Mouse (Mus musculus) ovary, postnatal 10 days (tissue): Measurements from ENCODE around the gene Foxq1.

ENCODE experiments used
- DNase-seq: peaks from one replicate; pipeline ENCODE4 v3.0.0; 2022; ENCODE audit warnings: low spot score

Gene Foxq1

GRCm38 (mm10) chr13:31555834-31556233, at the start of gene Foxq1:
TSS of gene Foxq1 (plus strand) at chr13:31556134.
- DNase-seq = no peak

- DNase-seq = no peak
Measured at GRCm38 (mm10) chr13:31506494-31507167, 49.3 kb upstream of the Foxq1 start.

GRCm38 (mm10) chr13:31515261-31515660, 40.7 kb upstream of the Foxq1 start:
- no peak for DNase-seq

GRCm38 (mm10) chr13:31518411-31518886, 37.5 kb upstream of the Foxq1 start:
- DNase-seq = peak; percentile 15

DNA sequence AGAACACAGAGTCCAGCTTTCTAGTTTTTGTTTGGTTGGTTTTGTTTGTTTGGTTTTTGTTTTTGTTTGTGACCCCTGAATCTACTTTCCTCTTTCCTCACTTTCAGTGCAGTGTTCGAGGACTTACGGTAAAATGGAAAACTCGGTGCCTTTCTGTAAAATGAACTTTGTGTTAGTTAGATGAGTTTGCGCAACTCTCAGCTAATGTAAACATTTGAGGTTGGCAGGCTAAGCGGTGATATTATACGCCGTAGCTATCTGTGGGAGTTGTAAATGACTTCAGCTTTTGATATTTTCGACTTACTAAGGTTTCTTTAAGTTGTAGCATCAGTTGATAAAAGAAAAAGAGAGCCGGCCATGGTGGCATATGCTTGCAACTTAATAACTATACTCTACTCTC, 37.0 kb upstream of the Foxq1 start:
- DNase-seq = no peak

GRCm38 (mm10) chr13:31524976-31525375, 31.0 kb upstream of the Foxq1 start:
- DNase-seq = no peak

DNA sequence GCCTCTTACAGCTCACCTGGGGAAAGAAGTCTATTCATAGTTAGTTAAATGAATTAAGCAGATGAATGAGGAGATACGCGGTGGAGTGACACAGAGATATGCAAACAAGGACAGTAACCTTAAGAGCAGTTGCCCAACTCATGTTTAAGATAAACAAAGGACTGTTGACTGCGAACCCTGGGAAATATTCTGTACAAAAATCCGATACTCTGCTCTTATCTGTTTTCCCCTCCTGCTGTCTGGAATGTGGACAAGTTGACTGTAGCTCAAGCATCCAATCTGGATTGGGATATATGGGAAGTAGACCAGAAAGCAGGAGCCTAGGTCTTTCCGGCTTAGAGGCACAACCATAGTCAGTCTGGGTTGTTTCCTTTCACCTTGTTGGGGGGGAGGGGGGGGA, 24.7 kb upstream of the Foxq1 start:
- DNase-seq = no peak

DNA sequence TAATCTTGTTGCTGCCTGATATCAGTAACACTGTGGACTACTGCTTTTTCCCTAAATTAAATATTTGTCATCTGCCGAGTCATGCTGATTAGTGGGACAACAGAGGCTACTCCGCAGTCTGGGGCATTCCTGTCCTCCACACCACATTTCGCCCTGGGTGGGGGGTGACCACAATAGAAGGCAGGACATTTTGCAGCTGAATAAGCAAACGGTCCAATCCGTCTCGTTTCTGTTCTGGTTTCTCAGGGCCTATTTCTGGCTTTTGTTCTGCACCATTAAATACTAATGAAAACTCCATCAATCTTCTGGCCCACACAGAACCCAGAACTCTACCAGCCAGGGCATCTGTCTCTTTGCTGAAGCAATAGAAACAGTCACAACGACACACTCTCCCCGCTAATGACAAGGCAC, 24.3 kb upstream of the Foxq1 start:
- no peak for DNase-seq

GRCm38 (mm10) chr13:31534726-31535125, 21.2 kb upstream of the Foxq1 start:
- DNase-seq = no peak

DNA sequence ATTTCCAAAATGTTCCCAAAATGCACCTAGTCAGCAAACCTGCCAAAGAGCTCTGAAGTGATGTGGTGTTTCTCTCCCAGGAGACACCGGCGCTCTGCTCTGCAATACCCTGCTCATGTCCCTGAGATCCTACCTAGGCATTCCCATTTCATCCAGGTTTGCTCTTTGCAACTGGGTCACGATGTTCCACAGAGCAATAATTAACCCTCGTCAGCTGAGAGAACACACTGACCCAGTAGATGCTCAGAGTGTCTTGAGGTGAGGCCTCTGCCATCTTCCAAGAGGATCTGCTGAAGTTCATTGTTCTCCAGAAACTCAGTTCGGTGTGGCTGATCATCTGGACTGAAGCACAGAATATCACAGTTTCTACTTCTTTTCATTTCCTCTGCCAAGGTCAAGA, 12.9 kb upstream of the Foxq1 start:
- no peak for DNase-seq

DNA sequence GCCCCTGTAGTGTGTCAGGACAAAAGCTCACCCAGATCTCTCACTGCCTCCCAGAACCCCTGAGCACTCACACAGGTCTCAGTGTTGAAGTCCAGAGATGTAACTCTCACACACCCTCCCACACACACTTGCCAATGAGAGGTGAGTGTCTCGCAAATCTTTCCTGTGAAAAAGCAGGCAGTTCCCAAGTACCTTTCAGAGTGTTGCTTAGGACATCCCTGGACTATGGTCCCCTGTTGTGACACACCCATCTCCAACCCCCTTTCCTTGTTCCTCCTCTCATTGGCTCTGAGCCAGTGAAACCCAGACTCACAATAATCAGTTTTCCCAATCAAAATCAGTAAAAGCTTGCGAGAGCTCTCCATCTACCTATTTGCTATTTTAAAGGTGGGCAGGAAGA, 9.2 kb upstream of the Foxq1 start:
- no peak for DNase-seq

DNA sequence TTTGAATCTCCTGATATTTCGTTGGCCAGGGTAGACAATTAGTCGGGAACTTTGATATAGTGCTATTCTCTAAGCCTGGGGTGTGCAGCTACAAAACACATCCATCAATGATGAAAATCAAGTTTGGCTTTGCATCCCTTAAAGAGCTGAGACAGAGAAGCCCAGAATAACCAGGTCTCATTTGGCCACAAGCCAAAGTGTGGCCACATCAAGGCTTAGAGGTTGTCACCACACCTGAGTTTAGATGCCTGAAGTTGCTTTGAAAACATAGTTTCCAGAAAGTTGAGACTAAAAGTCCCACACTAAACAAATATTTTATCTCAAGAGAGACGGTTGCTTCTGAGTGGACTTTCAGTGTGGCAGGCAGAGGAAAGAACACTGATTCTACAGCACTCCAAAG, 8.7 kb upstream of the Foxq1 start:
- DNase-seq = no peak

GRCm38 (mm10) chr13:31547610-31548009, 8.3 kb upstream of the Foxq1 start:
- DNase-seq = no peak

GRCm38 (mm10) chr13:31556964-31557767, 1.2 kb downstream of the Foxq1 start:
- DNase-seq = no peak

DNA sequence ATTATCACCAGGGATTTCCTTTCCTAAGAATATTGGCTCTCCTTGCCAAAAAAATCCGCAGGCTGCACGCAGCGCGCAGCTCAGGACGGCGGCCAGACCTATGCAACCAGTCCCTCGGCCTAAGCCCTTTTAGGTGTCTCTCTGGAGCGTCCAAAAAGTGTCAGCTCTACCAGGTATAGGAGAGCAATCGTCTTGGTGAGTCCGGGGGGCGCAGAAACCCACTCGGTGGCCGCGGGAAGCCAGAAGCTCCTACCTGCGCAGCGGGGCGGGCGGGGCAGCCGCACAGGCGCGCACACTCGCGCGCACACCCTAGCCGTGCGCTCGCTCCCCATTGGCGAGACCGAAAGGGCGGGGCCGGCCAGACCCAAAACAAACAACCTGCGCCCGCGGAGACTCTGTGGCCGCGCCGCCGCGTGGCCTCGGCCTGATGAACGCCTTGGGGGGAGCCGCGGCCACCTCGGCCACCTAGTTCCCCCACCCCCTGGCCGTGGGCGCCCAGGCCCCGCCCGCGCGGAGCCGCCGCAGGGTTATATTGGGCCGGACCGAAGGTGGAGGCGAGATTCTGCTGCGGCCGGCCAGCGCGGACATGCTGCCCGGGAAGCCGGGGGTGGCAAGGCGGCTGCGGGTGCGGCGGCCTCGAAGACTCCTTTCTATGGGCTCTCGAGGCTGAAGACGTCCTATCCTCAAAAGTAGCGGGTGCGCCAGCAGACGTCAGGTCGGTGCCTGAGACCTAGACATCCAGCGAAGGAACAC, 2.0 kb downstream of the Foxq1 start:
- DNase-seq = peak; percentile 20

GRCm38 (mm10) chr13:31558521-31559418, 2.8 kb downstream of the Foxq1 start, which contains the start of gene A530084C06Rik:
TSS of gene A530084C06Rik (minus strand) at chr13:31559333.
- peak; percentile 18 for DNase-seq

DNA sequence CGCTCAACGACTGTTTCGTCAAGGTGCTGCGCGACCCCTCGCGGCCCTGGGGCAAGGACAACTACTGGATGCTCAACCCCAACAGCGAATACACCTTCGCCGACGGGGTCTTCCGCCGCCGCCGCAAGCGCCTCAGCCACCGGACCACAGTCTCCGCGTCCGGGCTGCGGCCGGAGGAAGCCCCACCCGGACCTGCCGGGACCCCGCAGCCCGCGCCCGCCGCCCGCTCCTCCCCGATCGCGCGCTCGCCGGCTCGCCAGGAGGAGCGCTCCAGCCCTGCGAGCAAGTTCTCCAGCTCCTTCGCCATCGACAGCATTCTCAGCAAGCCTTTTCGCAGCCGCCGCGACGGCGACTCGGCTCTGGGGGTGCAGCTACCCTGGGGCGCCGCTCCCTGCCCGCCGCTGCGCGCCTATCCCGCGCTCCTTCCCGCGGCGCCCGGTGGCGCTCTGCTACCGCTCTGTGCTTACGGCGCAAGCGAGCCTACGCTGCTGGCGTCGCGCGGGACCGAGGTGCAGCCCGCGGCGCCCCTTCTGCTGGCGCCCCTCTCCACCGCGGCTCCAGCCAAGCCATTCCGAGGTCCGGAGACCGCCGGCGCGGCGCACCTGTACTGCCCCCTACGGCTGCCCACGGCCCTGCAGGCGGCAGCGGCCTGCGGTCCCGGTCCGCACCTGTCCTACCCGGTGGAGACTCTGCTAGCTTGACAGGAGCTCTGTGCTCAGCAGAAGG, 3.6 kb downstream of the Foxq1 start:
- peak; percentile 31 for DNase-seq

- no peak for DNase-seq
Measured at GRCm38 (mm10) chr13:31564394-31564793, 8.5 kb downstream of the Foxq1 start.

- no peak for DNase-seq
Measured at GRCm38 (mm10) chr13:31567099-31567498, 11.2 kb downstream of the Foxq1 start.

GRCm38 (mm10) chr13:31567617-31568294, 11.8 kb downstream of the Foxq1 start:
- no peak for DNase-seq
